Mouse (Mus musculus) right cerebral cortex, postnatal 25 days (tissue): Measurements from ENCODE around the gene Il31ra.
A peak's percentile ranks its signal among the peaks of the same experiment; 100 is the strongest.

Experiments used
- DNase-seq: peaks from one replicate; pipeline ENCODE4 v3.0.0; 2022

Il31ra gene

DNA sequence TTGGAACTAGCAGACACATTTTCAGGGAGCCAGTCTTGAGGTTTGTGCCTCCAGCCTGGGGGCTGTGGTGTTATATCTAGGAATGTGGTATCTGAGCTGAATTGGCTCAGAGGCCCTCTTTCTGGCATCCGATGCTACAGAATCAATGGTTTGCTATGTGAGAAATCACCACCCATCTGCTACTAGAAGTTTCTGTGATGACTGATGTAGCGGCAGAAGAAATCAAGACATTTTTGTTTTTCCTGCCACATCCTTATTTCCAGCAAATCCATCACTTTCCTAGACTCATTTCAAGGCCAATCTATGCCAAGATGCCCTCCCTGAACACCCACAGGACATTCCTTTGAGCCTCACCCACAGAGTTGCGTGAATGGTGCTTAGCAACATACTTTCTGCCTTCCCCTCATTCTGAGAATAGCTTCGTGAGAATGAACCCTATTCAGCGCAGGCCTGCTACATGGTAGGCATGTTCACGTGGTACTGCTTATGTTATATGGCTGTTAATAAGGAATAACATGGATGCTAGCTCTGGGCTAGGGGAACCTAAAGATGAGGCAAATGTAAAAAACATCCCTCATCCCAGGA lies 33.5 kb downstream of the Il31ra start:
- peak; percentile 5 for DNase-seq

DNA sequence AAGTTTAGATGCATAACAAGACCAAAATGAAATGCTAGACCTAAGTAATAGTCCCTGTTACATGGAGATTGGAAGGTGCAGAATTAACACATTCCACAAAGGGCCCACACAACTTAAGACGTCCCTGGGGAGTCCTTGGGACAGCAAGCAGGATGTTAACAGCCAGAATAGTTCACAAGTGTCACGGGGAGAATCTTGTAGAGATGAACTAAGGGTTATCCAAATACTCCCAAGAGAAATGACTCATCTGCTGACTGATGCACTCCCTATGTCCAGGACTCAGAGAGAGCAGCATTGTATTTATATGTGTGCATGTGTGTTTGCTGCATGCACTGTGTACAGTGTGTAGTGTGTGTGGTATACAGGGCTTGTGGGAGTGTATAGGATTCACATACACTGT lies 37.7 kb downstream of the Il31ra start:
- no peak for DNase-seq

DNA sequence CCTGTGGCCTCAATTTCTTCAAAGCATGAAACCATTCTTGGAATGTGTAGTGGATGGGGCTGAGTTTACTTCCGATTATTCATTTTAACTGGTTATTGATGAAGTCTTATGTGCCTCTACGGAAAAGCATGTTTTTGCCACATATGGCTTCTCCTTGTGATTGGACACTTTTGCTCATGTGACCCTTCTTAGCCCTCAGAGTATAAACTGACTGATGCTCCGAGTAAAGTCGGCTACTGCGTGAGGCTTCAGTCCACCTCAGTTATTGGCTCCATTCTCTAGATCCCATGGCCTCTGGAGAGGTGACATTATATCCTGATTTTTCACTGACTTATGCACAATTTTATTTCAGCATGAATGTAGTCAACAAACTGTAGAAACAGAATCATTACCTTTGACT lies 40.9 kb downstream of the Il31ra start:
- DNase-seq, result no peak

DNA sequence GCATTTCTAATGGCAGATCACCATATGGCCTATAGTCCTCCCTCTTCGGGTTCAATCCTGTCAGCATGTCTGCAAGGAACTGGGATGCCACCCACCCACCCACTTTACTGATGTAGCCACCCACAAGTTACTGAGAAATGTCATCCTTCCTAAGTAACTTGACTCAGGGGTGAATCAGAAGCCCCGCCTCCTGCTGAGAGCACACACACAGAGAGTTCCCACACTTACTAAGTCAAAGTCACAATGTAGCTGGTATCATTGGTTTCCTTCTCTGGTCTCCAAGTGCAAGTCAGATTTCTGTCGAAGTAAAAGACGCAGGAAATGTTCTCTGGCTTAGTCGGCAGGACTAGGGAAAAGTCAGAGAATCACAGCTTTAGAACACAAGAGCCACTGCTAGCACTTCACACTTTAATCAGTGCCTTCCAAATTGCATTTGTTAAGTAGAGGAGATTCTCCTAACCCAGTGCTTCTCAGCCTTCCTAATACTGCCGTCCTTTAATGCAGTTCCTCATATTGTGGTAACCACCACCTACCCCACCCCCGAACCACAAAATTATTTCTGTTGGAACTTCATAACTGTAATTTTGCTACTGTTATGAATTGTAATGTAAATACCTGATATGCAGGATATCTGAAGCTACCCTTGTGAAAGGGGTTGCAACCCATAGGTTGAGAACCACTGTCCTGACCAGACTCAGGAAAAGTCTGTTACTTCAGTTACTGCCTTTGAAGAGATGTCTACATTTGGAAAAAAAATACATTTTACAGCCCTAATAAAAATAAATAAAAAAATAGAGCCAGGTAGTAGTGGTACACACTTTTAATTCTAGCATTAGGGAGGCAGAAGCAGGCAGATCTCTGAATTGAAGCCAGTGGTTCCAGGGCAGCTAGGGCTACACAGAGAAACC lies 42.3 kb downstream of the Il31ra start:
- DNase-seq, result no peak

DNA sequence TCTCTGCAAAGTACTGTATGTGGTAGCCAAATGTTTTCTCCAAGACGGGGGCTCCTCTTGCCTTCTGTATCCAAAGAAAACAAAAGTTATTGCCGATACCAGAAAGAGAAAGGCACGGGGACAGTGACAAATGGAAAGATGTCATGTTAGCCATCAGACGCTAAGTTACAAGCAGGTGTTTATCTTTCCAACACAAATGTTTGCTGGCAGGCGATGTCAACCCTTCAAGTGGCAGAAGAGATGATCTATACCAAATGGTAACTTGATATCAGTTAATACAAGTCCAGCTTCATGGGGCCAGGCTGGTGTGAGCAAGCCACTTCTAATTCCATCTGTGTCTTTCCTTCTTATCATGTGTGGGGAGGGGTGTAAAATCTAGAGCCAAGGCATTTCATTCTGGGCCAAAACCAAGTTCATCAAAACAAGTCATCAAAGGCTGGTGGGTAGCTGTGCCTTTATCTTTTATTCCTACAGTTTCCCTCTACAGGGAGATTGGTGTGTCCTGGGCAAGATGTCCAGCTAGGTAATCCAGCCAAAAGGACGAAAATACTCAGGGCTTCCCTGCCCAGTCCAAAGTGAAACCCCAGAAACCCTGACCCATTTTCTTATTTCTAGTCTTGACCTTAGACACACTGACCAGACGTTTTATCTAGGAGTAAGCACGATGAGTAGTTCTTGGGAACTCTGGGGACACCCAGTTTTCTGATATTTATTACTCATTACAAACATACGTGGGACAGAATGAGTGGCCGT lies 52.8 kb downstream of the Il31ra start:
- DNase-seq, result no peak

DNA sequence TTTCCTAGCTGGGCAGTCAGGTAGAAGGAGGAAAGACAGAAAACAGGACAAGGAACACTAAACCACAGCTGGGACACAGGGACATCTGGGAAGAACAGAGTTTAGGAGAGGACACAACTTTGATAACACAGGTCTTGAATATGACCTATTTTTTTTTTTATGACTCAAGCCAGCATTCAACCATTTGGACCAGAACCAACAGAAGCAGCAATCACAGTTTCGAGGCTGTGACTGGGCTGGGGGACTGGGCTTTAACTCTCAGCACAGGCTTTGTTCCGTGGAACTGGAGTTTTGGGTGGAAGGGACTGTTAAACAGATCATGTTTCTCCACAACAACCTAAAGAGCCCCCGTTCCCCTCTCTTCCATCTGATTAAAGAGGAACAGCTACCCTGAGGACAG lies 53.5 kb downstream of the Il31ra start:
- DNase-seq, result no peak

GRCm38 (mm10) chr13:112537065-112537464 lies 57.1 kb downstream of the Il31ra start:
- DNase-seq, result no peak

GRCm38 (mm10) chr13:112536611-112537010 lies 57.5 kb downstream of the Il31ra start:
- no peak for DNase-seq

GRCm38 (mm10) chr13:112533556-112533955 lies 60.6 kb downstream of the Il31ra start:
- no peak for DNase-seq

- DNase-seq, result no peak
Observed at GRCm38 (mm10) chr13:112532235-112532634, 61.9 kb downstream of the Il31ra start.

GRCm38 (mm10) chr13:112529893-112530292 lies 64.3 kb downstream of the Il31ra start:
- peak; percentile 43 for DNase-seq

DNA sequence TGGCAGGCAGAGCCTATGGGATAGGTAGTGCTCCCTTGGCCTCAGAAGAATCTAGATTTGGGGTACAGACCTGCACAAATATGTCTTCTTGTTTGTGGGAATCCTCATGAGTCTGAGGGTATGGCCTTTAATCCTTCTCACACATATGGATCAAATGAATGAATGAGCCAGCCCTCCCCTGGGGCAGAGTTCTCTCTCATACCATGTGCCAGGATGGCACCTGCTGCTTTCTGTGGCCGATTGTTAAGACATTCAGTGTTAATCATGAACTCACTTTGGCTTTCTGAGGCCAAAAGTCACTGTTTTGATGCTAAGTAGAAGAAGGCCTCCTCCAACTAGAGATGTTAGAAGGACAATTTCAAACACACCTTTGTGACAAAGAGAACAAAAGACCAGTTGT lies 67.0 kb downstream of the Il31ra start:
- DNase-seq, result no peak

GRCm38 (mm10) chr13:112523346-112523970 lies 70.7 kb downstream of the Il31ra start:
- DNase-seq, result no peak

DNA sequence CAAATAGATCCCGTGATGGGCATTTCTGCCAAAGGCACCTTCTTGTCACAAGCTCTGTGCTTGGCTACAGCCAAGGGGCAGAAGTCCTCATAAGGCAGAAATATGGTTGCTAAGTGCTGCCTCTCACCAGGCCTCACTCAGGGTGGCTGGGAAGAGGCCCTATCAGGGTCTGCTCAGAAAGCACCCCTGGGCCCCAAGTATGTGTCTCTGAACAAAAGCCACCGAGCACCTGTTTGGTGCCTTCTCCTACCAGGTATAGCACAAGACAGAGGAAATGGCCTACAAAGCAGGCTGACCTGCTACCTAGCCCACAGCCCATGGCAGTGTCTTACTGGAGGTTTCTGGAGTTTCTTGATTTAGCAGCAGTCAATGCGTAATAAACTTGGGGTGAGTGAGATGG lies 71.3 kb downstream of the Il31ra start:
- no peak for DNase-seq

DNA sequence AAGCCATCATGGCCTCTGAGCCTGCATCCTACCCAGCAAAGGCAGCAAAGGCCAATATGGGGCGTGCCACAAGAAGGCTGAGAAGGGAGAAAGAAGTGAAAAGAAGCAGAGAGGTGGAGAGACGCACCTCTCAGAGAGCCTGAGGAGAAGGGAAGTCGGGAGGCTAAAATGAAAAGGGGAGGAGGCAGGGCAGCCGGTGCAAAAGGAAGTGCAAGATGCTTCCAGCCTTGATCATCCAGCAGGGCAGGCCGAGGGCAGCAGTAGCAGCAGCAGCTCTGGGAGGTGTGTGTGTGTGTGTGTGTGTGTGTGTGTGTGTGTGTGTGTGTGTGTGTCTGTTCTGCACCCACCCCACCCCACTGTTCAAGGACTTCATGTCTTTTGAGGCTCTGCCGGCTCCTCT lies 71.9 kb downstream of the Il31ra start:
- DNase-seq, result no peak

DNA sequence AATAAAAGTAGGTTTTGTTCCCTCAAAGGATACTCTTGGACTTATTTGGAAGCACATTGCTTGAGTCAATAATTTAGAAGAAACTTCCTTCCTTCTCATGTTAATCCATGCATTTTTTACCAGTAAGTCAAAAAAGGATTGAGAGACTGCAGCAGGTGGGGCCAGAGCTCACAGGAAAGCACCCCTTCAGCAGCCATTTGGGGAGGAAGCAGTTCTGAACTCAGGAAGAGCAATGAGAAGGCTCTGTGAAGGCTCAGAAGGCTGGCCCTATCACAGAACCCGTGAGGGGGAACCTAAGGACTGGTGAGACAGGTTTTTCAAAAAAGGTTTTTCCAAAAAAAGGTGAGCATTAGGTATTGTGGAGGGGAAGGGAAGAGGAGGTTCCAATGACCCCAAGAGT lies 79.6 kb downstream of the Il31ra start:
- DNase-seq, result no peak

DNA sequence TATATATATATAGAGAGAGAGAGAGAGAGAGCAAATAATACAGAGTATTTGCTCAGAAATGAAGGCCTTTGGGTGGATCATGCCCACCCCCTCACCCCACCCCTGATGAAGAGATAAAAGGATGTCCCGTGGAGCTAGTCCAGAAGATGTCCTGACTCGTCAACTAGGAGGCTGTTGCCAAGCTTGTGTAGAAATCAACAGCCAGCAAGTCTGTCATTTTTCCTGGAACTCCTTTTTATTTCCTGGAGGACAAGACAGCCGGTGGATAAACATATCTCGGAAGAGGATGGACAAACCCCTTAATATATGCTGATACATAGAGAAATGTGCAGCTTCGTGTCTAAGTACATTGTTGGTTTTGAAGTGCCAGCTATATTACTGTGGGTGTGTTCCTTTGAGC lies 81.3 kb downstream of the Il31ra start:
- no peak for DNase-seq

GRCm38 (mm10) chr13:112511810-112512209 lies 82.3 kb downstream of the Il31ra start:
- DNase-seq, result no peak

DNA sequence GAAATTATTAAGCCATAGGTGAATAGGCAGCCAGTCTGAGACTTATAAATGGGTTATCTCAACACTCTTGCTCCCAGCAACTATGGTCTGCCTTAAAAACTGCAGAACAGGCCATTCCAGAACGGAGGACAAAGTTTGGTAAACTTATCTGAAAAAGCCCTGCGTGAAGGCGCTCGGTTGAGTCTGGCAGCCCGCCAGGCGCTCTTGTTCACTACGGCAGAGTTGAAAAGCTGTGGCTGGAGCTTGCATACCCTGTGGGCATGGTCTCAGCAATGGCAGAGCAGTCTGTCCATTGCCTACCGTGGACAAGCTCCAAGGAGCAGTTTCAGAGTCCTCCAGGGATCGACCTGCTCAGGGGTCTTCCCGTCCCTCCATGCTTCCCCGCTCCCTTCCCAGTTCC lies 82.9 kb downstream of the Il31ra start:
- no peak for DNase-seq

DNA sequence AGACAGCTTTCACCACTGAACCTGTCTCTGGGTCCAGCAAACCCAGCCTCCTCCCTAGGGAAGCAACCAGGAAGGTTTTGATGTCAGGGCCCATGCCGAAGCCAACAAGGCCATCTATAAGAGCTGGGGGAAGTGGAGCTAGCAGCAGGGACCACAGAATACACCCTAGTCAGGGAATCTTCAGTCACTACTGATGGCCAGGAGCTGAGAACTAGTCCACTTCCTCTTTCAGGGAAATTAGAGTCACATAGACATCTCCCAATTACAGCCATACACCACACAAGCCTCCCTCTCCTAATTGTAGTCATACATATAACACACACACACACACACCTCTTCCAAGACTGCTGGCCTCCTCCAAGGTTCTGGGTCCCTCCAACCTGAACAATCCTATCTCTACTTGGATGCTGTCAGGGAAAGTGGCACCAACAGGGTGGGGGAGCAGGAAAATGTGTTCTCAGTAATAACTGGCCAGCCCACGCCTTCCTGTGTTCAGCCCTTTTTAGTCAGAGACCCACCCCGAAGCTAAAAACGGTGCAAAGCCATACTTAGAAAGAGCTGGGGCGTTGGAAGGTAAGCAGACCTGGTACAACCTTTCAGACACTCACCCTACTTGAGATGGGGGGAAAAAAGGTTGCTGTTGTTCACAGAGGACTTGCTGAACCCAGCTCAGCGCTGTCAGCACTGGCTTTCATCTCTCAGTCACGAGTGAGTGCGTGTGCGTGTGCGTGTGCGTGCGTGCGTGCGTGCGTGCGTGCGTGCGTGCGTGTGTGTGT lies 83.5 kb downstream of the Il31ra start:
- DNase-seq, result no peak

DNA sequence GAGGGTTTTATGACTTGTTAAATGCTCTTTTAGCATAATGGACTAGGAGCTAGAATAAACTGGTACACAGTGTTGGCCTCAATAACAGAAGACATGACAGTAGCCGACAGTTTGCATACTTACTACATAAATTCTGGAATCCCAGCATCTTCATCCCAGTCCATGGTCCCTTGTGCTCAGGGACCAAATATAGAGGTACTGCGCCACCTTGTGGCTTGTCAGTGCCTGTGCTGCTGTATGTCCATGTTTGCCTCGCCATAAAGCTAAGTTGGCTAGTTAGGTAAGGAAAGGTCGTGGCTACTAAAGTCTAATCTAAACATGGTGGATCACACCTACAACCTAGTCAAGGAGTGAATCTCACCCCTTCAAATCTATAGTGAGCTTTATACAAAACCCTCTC lies 84.7 kb downstream of the Il31ra start:
- DNase-seq, result peak; percentile 42

- no peak for DNase-seq
Observed at GRCm38 (mm10) chr13:112508487-112508886, 85.7 kb downstream of the Il31ra start.

- no peak for DNase-seq
Observed at GRCm38 (mm10) chr13:112507691-112508090, 86.5 kb downstream of the Il31ra start.
